Mouse (Mus musculus): ENCODE results near the gene Atp6v1b1. TPM values are rescaled to one million over a fixed set of nuclear protein-coding genes. Genes with fewer than 3 reads are reported as not detected.

Gene Atp6v1b1
- total RNA-seq, 2 experiments from 2014 or later: not detected

DNA sequence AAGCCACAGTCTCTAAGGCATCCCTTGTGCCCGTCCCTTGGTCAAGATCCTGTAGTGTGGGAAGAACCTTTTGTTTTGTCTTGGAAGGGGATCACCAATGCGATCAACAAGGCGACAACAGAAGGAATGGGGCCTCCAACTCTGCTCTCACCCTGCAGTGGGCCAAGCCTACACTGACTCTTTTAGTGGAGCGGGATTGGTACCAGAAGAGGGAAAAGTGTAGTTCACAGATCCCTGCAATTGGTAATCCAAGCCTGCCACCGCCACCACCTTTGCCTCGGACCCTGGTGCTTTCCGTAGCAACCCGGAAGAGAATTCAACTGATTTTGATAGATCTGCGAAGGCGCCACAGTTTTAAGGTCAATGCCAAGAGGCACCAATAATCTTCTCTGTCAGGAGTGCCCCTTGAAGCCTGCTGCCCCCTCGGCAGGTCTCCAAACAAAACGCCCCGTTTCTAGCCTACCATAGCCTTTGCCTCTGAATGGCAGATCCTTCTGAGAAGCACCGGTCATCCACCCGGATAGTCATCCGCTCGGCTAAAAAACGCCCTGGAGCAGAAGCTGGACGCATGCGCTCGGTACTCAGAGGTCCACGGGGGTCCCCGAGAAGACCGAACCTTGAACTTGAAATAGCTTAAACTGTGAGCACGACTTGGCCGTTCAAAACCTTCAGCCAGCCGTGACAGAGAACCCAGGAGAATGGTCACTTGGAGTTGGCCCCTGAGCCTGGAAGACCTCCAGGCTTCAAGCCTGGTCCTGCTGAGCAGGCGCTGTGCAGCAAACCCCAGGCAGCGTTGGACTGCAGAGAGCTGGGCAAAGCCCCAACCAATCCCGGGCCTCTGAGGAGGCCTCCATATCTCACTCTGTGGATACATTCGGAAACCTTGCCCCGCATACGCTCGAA lies 28.3 kb upstream of the Atp6v1b1 start:
- peak in 1 of 2 experiments; percentile 33 for DNase-seq (ENCODE audit: low spot score in 2 of 2)

DNA sequence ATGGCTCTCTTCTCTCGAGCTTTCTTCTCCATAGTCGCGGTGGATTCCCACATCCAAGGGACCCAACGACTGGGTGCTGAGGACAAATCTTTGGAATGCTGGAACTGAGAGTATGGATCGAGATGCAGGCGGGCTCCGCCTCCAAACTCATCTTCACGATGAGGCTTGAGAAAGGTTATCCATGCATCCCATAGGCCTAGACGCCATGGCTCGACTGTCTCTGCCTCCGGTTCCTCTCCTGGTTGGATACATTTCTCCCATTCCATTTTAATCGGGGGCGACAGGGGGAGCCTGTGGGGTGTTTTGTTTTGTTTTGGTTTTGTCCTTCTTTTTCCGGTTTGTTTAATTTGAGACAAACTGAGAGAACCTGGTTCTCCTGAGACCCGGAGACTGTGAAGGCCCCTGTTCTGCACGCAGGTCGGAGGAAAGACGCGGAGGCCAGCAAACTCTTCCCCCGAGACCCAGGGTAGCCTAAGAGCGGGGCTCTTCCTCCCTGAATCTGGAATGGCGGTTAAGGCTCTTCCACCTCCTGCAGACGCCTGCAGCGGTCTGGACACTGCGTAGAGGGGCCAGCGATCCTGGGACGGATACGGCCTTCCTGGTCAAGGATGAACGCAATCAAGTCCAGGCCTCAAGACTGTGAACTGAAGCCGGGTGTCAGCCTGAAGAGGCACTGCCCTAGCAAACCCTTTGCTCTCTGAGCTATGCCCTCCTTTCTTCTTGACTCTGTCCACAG lies 27.2 kb upstream of the Atp6v1b1 start:
- no peak for DNase-seq (ENCODE audit: low spot score in 2 of 2)

DNA sequence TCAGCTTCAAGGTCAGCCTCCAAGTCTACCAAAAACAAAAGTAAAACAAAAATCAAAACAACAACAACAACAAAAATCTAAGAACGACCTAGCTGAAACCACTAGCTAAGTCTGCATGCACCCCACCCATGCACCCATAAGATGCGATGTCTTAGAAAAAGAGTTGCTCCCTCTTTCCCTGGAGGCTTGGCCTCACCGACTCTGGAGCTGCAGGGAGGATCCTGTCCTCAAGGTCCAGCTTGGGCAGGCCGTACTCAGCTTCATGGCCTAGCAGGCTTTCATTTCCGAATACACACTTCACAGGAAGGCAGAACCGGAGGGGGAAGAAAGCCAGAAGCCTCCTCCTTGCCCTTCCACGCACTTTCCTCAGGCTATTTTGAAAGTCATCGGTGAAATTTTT lies 25.8 kb upstream of the Atp6v1b1 start:
- no peak for DNase-seq (ENCODE audit: low spot score in 2 of 2)

DNA sequence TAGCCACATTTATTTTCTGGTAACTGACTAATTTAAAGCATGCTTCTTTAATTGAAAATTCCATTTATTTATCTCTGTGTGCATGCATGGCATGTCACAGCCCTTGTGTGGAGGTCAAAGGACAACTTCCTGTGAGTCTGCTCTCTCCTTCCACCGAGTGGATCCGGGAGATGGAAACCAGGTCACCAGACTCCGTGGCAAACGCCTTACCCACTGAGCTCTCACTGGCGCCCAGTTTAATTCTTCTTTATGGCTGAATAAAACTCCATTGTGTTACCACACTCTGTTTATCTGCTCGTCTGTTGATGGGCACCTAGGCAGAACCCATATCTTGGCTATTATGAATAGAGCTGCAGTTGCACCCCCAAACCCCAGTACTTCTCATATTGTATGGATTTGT lies 20.3 kb upstream of the Atp6v1b1 start:
- DNase-seq (ENCODE audit: low spot score in 2 of 2): no peak

DNA sequence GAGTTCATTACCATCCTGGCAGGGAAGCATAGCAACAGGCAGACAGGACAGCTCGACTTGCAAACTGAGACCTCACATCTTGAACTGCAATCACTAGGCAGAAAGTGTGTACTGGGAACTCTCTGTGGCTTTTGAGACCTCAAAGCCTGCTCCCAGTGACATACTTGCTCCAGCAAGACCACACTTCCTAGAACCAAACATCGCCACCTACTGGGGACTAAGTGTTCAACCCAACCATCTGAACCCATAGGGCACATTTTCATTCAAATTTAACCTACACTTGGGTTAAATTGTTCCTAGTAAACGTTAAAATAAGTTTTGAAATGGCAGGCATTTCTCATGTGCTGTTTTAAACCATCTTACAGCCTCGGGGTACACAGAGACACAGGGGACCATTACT lies 15.6 kb upstream of the Atp6v1b1 start:
- no peak for DNase-seq (ENCODE audit: low spot score in 2 of 2)

DNA sequence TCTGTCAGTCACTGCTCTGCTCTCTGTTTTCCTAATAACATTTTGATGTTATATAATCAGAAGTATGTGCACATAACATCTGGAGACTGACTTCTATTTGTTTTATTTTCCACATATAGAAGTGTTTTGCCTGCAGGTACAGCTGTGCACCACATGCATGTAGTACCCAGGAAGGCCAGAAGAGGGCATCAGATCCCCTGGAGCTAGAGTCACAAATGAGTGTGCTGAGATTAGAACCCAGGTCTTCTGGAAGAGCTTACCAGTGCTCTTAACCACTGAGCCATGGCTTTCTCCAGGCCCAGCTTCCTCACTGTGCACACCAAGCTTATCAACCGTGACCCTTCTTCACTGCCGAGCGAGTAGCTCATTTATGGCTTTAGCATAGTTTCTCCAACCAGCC lies 14.3 kb upstream of the Atp6v1b1 start:
- no peak for DNase-seq (ENCODE audit: low spot score in 2 of 2)

DNA sequence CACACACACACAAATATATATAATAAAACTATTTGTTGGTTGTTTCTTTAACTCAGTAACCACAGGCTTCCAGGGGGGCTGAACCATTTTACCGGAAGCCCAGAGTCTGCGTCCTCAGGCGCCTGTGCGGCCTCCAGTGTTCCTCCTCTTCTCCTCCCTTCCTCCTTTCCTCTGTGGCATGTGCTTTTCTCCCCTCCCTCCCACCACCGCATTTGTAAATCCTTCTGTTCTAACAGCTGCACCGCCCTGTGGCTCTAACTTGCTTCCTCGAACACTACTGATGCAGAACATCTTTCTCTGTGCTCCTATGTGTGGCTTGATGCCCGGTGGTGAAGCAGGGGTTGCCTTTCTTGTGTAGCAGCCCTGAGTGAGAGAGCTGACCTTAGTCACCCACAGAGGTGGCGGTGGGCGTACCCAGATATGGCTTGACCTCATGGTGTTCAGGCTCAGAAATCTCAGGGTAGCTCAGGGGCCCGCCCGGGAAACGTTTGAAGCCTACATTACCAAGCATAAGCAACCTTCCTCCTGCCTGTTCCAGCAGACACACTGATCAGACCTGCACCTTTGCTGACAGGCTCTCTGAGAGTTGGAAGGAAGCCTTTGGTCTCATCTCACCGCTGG lies 13.3 kb upstream of the Atp6v1b1 start:
- no peak for DNase-seq (ENCODE audit: low spot score in 2 of 2)

DNA sequence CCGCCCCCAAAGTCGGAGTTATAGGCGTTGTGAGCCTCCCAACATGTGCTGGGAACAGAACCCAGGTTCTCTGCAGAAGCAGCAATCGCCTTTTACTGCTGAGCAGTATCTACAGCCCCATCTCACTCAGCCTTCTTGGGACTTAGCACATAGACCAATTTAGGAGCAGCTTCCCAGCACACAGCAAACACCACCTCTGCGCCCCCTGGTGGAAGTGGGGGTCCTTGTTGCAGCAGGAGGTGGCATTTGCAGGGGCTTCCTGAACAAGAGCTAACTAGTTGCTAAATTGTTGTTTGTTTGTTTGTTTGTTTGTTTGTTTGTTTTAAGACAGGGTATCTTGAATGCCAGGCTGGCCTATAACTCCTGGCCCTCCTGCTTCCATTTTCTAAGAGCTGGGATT lies 11.7 kb upstream of the Atp6v1b1 start:
- DNase-seq (ENCODE audit: low spot score in 2 of 2): peak; percentile 64 to 72

DNA sequence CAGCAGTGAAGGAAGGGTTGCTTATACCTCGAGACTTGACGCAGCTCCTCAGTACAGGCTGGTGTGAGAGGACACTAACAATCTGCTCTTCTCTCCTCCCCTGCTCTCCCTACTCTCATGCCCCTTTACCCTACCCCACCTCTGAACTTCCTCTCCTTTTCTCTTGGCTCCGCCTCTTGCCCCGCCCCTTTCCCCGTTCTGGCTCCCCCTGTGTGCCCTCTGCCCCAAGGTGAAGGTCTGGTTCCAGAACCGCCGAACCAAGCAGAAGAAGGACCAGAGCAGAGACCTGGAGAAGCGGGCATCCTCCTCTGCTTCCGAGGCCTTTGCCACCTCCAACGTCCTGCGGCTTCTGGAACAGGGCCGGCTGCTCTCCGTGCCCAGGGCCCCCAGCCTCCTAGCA lies 5.5 kb upstream of the Atp6v1b1 start:
- DNase-seq (ENCODE audit: low spot score in 2 of 2): no peak

DNA sequence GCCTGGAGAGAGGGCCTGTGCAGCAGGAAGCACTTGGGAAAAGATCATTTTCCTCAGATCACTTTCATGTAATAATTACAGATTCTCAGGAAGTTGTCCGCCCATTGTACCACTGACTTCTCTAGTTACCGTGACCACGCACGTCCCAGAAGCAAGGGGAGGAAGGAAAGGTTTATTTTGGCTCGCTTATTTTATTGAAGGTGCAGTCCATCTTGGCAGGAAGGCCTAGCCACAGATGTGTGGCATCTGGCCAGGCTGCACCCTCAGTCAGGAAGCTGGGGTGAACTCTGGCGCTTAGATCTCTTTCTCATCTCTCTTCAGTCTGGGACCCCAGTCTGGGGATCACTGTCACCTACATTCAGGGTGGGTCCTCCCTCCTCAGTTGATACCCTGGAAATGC lies 4.2 kb upstream of the Atp6v1b1 start:
- DNase-seq (ENCODE audit: low spot score in 2 of 2): no peak

DNA sequence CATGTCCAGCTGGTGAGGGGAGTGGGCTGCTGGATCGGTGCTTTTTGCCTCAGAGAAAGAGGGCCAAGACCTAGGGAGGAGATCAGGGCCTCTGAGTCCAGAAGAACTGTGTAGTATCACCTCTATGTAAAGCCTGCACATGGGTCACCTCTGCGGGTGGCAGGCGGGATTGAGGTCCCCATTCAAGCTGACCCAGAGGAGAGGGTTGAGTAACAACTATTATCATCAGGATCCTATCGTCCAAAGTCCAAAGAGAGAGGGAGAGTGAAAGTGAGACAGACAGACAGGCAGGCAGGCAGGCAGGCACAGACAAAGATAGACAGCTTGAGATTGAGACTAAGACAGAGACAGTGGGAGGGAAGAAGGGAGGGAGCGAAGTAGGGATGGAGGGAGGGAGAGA lies 422 bp downstream of the Atp6v1b1 start:
- DNase-seq (ENCODE audit: low spot score in 2 of 2): no peak

DNA sequence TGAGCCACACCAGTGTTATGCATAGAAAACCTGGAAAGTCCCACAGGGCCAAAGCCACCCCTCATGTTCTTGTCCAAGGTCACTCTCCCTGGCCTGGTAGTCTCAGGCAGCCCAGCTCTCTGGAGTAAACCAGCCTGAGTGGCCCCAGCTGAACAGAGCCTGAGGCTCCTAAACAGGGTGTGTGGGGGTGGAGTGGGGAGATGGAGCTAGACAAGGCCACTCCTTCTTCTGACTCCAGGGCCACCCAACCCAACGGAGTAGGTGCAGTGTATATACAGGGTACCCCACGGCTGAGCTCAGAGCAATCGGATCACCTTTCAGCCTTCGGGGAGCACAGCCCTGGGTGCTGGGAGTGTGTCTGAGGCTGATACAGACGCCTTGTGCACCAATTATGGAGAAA lies 1.3 kb downstream of the Atp6v1b1 start:
- DNase-seq (ENCODE audit: low spot score in 2 of 2): no peak

DNA sequence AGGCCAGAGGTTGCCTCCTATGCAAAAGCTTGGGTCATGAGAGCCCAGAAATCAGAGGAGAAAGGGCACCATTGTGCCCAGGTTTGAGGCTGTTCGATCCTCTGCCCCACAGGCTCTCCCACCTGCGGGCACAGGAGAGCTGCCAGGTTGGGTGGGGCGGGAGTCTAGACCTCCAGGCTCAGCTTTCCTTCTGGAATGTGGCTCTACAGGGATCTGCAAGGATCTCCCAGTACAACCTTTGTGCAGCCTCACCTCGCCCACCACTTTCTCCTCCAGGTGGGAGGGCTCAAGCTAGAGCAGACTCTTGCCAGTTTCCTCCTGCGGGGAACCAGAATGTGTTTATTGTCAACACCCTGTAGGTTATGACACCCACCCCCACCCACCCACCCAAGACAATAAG lies 1.8 kb downstream of the Atp6v1b1 start:
- DNase-seq (ENCODE audit: low spot score in 2 of 2): no peak

DNA sequence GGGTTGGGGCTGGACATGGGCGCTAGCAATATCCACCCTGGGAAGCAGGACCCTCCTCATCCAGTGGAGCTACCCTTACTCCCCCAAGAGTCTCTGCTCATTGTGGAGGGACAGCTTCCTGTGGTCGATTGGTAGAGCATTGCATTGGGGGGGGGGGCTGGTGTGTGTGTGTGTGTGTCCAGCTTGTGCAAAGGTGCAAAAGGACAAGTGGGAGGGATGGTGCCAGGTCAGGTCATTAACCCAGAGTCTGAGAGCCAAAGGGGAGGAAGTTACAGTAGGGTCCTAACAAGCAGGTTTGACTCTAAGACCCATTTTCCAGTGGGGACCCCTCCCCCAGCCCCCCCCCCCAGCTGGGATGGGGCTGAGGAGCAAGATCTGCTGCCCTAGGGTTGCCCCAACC lies 2.7 kb downstream of the Atp6v1b1 start:
- DNase-seq (ENCODE audit: low spot score in 2 of 2): no peak

DNA sequence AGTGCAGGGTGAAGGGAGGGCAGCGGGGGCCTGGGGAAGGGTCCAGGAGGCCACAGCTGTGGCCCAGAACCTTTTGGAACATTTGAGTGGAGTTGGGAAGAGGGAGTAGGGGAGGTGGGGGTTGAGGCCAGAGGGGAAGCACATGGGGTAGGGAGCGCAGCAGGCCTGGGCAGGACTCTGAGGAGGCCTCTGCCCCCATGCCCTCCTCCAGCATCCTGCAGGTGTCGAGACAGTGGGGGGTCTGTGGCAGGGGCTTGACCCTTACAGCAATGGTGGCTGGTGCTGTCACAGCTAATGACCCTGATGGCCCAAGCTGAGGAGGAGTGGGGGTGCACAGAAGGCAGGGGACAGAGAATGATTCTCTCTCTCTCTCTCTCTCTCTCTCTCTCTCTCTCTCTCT lies 6.5 kb downstream of the Atp6v1b1 start:
- DNase-seq (ENCODE audit: low spot score in 2 of 2): no peak

DNA sequence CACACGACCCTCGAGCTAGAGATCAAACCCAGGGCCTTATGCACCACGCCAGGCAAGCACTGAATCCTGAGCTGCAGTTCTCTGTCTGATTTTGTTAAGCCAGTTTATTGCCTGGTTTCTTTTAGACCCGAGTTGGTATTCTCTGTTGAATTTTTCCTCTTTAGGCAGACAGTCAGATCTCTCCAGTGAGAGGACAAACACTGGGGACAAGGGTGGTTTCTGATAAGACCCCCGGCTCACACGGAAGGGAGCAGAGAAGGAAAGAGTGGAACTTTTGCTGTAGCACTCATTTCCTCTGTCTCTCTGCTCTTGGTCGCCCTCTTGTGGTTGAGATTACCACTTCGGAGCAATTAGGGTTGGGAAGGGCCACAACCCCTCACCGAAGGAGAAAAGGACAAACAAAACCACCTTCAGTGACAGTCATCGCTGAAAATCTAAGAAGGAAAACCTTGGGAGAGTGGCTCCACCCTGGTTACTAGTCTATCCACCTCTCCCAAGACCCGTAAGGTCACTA lies 7.4 kb downstream of the Atp6v1b1 start:
- DNase-seq (ENCODE audit: low spot score in 2 of 2): peak; percentile 49 to 66

DNA sequence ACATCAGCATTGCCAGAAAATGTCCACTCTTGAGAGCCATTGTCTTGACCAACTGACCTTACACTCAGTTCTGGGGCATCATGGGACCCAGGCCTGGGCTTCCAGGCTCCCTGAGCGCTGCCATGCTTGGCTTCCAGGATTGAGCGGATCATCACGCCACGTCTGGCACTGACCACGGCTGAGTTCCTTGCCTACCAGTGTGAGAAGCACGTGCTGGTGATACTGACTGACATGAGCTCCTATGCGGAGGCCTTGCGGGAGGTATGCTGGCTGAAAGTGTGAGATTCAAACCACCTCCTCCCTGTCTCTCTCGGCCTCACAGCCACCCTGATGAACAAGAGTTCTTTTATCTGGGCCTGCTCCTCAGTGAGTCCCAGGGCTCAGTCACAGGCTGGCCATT lies 13.3 kb downstream of the Atp6v1b1 start:
- no peak for DNase-seq (ENCODE audit: low spot score in 2 of 2)

DNA sequence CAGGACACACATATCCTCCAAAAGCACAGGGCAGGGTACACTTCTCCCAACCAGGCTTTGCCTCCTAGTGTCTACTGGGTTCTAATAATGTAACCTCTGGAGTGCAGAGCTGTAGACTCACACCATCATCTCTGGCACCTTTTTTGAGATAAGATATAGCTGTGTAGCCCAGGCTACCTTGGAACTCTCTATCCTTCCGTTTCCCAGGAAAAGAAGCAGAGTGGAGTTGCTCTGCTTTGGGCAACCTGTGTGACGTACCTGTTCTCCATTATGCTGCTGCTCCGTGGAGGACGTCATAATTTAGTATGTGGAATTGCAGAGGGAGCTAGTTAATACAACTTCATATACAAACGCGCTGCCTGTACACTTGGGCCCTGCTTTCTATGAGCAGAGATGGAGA lies 19.6 kb downstream of the Atp6v1b1 start, which contains the start of gene Ankrd53:
TSS of gene Ankrd53 (plus strand) at position 301 of the 400 bp plus-strand sequence.
- DNase-seq (ENCODE audit: low spot score in 2 of 2): no peak

DNA sequence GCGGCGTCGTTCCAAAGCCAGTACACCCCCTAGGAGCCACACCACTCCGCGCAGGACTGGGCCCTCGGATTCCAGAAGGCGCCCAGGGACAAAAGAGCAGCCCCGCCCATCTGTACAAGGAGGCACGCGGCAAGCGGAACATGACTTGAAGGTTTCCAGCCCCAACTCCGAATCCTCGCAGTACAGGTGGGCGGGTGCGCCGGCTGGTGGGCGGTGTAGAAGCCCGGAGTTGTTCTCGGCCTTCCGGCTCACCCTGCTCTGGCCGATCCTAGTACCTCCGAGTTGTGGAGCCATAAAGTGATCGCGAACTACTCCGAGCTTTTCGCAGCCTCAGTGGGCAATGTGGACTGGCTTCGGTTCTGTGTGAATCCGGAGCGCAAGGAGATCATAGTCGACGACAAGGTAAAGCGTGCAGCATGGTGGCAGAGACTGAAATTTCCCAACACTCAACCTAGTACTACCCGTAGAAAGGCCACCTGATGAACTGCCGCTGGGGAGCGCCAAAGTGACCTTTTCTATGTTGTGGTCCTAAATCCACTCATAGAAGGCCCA lies 20.2 kb downstream of the Atp6v1b1 start:
- no peak for DNase-seq (ENCODE audit: low spot score in 2 of 2)

DNA sequence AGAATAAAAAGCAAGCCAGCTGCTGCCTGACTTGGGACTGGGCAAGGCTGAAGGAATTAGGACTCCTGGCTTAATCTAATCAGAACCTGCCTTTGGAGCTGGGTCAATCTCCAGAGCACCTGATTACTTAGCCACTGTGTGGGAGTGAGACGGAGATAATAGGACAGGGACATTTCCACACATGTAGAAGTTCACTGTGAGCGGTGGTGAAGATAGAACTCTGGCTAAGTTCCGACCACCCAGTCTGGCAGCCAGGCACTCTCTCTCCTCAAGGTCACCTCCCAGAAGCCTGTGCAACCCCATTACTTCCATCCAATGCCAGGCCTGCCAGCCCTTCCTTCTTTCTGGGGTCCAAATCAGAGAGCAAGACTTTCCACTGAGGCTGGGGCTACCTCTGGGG lies 24.2 kb downstream of the Atp6v1b1 start:
- DNase-seq (ENCODE audit: low spot score in 2 of 2): no peak

DNA sequence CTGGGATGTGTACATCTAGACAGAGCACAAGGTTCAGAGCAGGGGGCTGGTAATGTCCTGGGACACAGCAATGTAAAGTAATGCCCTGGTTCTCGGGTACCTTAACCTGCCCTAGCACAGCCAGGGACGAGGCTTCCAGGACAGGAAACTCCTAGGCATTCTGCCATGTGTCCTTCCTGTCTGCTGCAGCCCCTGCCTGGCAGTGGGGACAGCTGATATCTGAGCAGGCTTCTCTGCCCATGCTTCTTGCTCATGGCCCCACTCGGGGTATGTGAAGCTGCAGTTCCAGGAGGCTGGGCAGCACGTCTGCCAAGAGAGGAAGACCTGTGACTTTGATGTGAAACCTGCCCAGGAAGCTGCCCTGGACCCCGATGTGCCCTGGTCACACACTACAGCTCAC lies 25.7 kb downstream of the Atp6v1b1 start:
- no peak for DNase-seq (ENCODE audit: low spot score in 2 of 2)

DNA sequence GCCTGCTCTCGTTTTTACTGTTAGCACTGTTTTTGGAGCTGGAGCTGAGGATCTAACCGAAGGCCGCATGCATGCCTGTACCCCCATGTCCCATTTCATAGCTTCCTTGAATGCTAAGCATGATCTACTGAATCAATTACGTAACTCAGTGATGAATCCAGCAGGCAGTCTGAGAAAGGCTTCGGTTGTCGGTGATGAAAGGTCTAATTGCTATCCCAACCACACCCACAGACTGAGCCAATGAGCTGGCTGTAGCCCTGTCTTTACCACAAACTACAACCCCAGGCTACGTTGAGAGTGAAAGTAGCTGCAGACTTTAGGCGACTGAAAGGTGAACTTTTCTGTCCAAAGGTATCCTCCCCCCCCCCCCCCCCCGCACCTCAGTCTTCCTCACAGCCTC lies 31.3 kb downstream of the Atp6v1b1 start:
- no peak for DNase-seq (ENCODE audit: low spot score in 2 of 2)

Measured in gastrocnemius, postnatal 4 days (tissue).